Mouse (Mus musculus): ENCODE data around the gene Zfy2. TPM values are rescaled to one million over a fixed set of nuclear protein-coding genes. Genes with fewer than 3 reads are reported as not detected.

Gene Zfy2
- not detected for polyA plus RNA-seq (2017; shearing (Covaris generic))

DNA sequence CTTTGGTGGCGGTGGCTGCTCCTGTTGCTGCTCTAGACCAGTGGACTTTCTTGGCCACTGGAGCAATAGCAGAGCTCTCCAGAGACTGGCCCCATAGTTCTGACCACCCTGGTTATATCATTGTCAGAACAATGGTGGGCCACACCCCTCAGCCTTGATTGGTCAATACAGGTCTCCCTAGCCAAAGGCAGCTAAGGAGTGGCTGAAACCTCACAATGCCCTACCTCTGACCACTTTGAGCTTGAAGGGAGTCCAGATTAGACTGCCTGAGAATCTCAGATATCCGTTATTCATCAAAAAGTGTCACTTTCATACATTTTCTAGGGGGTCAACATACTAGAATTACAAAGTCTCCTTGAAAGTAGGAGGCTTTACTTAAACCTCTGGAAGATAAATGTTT, at the start of gene Zfy2:
Zfy2 (minus strand) TSS at position 101 of the 400 bp plus-strand sequence.

